Mouse (Mus musculus): ENCODE data around the gene Spata21. TPM values are rescaled to one million over a fixed set of nuclear protein-coding genes. Genes with fewer than 3 reads are reported as not detected.
"Not testable (repeated sequence)": the region's sequence is repeated elsewhere in the genome, so short reads cannot be mapped to it uniquely, and the experiment has no call there.

Spata21 gene
- polyA plus RNA-seq, 1 experiment from 2014 or later: 0.95 TPM

- H3K4me2 ChIP-seq (replicated peaks; ENCODE audit: low read depth, low read length): peak within 1 kb of the TSS; percentile 92
- 1% methylated on average over 61 of the region's 63 CpGs for WGBS
- no peaks in the 10 kb centered on the region for H3K9me3 ChIP-seq (ENCODE audit: control insufficient read depth, low read length)
- H3K4me1 ChIP-seq (ENCODE audit: control insufficient read depth, insufficient read depth, low read length): peaks cover 34% of the 10 kb centered on the region
- H3K27me3 ChIP-seq (ENCODE audit: control insufficient read depth, insufficient read depth, low read length): no peaks in the 10 kb centered on the region
- H3K9ac ChIP-seq (ENCODE audit: low read depth, low read length): peak within 1 kb of the TSS; percentile 90
- peak within 1 kb of the TSS; percentile 97 for H3K27ac ChIP-seq (ENCODE audit: low read depth, low read length)
- H3K36me3 ChIP-seq (ENCODE audit: control insufficient read depth, insufficient read depth, low read length): peaks cover 3% of the 10 kb centered on the region; the same call in 1 of the 2 replicates
- peak within 1 kb of the TSS; percentile 89 for H3K4me3 ChIP-seq (ENCODE audit: low read length)
- ATAC-seq (ENCODE audit: low FRiP score, low TSS enrichment): peak; percentile 94
These were observed 51.2 kb downstream of the Spata21 start, which contains the start of gene Szrd1 for GRCm38 (mm10) chr4:141139116-141139970. Gene Szrd1 (minus strand): TSS chr4:141139775.

GRCm38 (mm10) chr4:141140354-141140753, 52.2 kb downstream of the Spata21 start:
- H3K4me1 ChIP-seq (ENCODE audit: control insufficient read depth, insufficient read depth, low read length): peaks cover 24% of the 10 kb centered on the region
- H3K9ac ChIP-seq (ENCODE audit: low read depth, low read length); H3K27me3 ChIP-seq (ENCODE audit: control insufficient read depth, insufficient read depth, low read length); H3K9me3 ChIP-seq (ENCODE audit: control insufficient read depth, low read length); H3K36me3 ChIP-seq (ENCODE audit: control insufficient read depth, insufficient read depth, low read length); H3K4me3 ChIP-seq (ENCODE audit: low read length); ATAC-seq (ENCODE audit: low FRiP score, low TSS enrichment); H3K4me2 ChIP-seq (replicated peaks; ENCODE audit: low read depth, low read length); H3K27ac ChIP-seq (ENCODE audit: low read depth, low read length): not testable (repeated sequence)
- 93% methylated on average over 9 of the region's 9 CpGs for WGBS

GRCm38 (mm10) chr4:141140967-141141366, 52.8 kb downstream of the Spata21 start:
- Histone ChIP-seq H3K4me3 (ENCODE audit: low read length) (no peak overlapping the region), H3K4me1 (ENCODE audit: control insufficient read depth, insufficient read depth, low read length) (peaks cover 21% of the 10 kb centered on the region), H3K9me3 (ENCODE audit: control insufficient read depth, low read length) (no peaks in the 10 kb centered on the region), H3K9ac (ENCODE audit: low read depth, low read length) (no peak overlapping the region), H3K27me3 (ENCODE audit: control insufficient read depth, insufficient read depth, low read length) (no peaks in the 10 kb centered on the region), H3K36me3 (ENCODE audit: control insufficient read depth, insufficient read depth, low read length) (peaks cover 3% of the 10 kb centered on the region; the same call in 1 of the 2 replicates), H3K4me2 (replicated peaks; ENCODE audit: low read depth, low read length) (no peak overlapping the region), H3K27ac (ENCODE audit: low read depth, low read length) (no peak overlapping the region)
- ATAC-seq (ENCODE audit: low FRiP score, low TSS enrichment): no peak
- 92% methylated on average over 6 of the region's 6 CpGs for WGBS

- ATAC-seq (ENCODE audit: low FRiP score, low TSS enrichment): no peak
- WGBS: 20% methylated on average over 9 of the region's 9 CpGs
- no peaks in the 10 kb centered on the region for H3K27me3 ChIP-seq (ENCODE audit: control insufficient read depth, insufficient read depth, low read length)
- H3K27ac ChIP-seq (ENCODE audit: low read depth, low read length): no peak overlapping the region
- H3K9me3 ChIP-seq (ENCODE audit: control insufficient read depth, low read length): no peaks in the 10 kb centered on the region
- peak overlapping the region; percentile 13; the same call in 1 of the 2 replicates for H3K9ac ChIP-seq (ENCODE audit: low read depth, low read length)
- no peaks in the 10 kb centered on the region for H3K36me3 ChIP-seq (ENCODE audit: control insufficient read depth, insufficient read depth, low read length)
- H3K4me1 ChIP-seq (ENCODE audit: control insufficient read depth, insufficient read depth, low read length): peaks cover 17% of the 10 kb centered on the region
- H3K4me2 ChIP-seq (replicated peaks; ENCODE audit: low read depth, low read length): no peak overlapping the region; the same call in 1 of the 2 replicates
- no peak overlapping the region for H3K4me3 ChIP-seq (ENCODE audit: low read length)
These were observed 54.2 kb downstream of the Spata21 start for GRCm38 (mm10) chr4:141142285-141142811.

GRCm38 (mm10) chr4:141145124-141145523, 57.0 kb downstream of the Spata21 start:
- H3K36me3 ChIP-seq (ENCODE audit: control insufficient read depth, insufficient read depth, low read length); H3K4me3 ChIP-seq (ENCODE audit: low read length); H3K4me2 ChIP-seq (replicated peaks; ENCODE audit: low read depth, low read length); H3K9ac ChIP-seq (ENCODE audit: low read depth, low read length); H3K27ac ChIP-seq (ENCODE audit: low read depth, low read length); H3K9me3 ChIP-seq (ENCODE audit: control insufficient read depth, low read length); ATAC-seq (ENCODE audit: low FRiP score, low TSS enrichment); H3K27me3 ChIP-seq (ENCODE audit: control insufficient read depth, insufficient read depth, low read length): not testable (repeated sequence)
- WGBS: 93% methylated on average over 8 of the region's 16 CpGs
- H3K4me1 ChIP-seq (ENCODE audit: control insufficient read depth, insufficient read depth, low read length): peaks cover 19% of the 10 kb centered on the region; the same call in 1 of the 2 replicates

- H3K36me3 ChIP-seq (ENCODE audit: control insufficient read depth, insufficient read depth, low read length): no peaks in the 10 kb centered on the region
- peak overlapping the region; percentile 99; the same call in 1 of the 2 replicates for H3K4me3 ChIP-seq (ENCODE audit: low read length)
- H3K27ac ChIP-seq (ENCODE audit: low read depth, low read length): peak overlapping the region; percentile 92; the same call in 1 of the 2 replicates
- 95% methylated on average over 6 of the region's 6 CpGs for WGBS
- ATAC-seq (ENCODE audit: low FRiP score, low TSS enrichment): no peak
- peaks cover 19% of the 10 kb centered on the region; the same call in 1 of the 2 replicates for H3K4me1 ChIP-seq (ENCODE audit: control insufficient read depth, insufficient read depth, low read length)
- no peaks in the 10 kb centered on the region for H3K27me3 ChIP-seq (ENCODE audit: control insufficient read depth, insufficient read depth, low read length)
- no peaks in the 10 kb centered on the region for H3K9me3 ChIP-seq (ENCODE audit: control insufficient read depth, low read length)
- H3K9ac ChIP-seq (ENCODE audit: low read depth, low read length): no peak overlapping the region
- no peak overlapping the region; the same call in 1 of the 2 replicates for H3K4me2 ChIP-seq (replicated peaks; ENCODE audit: low read depth, low read length)
These were observed 58.4 kb downstream of the Spata21 start for GRCm38 (mm10) chr4:141146491-141147033.

- 7% methylated on average over 57 of the region's 58 CpGs for WGBS
These were observed 59.2 kb downstream of the Spata21 start, which contains the start of gene Fbxo42 for GRCm38 (mm10) chr4:141147112-141148008. Gene Fbxo42 (plus strand): TSS chr4:141147913.

More at GRCm38 (mm10) chr4:141147112-141148008, 59.2 kb downstream of the Spata21 start, which contains the start of gene Fbxo42:
- Histone ChIP-seq H3K9ac (ENCODE audit: low read depth, low read length) (peak within 1 kb of the TSS; percentile 97), H3K27me3 (ENCODE audit: control insufficient read depth, insufficient read depth, low read length) (no peaks in the 10 kb centered on the region), H3K4me1 (ENCODE audit: control insufficient read depth, insufficient read depth, low read length) (peaks cover 19% of the 10 kb centered on the region; the same call in 1 of the 2 replicates), H3K9me3 (ENCODE audit: control insufficient read depth, low read length) (no peaks in the 10 kb centered on the region), H3K27ac (ENCODE audit: low read depth, low read length) (peak within 1 kb of the TSS; percentile 92), H3K4me3 (ENCODE audit: low read length) (peak within 1 kb of the TSS; percentile 99), H3K4me2 (replicated peaks; ENCODE audit: low read depth, low read length) (peak within 1 kb of the TSS; percentile 85), H3K36me3 (ENCODE audit: control insufficient read depth, insufficient read depth, low read length) (no peaks in the 10 kb centered on the region)
- peak; percentile 88 for ATAC-seq (ENCODE audit: low FRiP score, low TSS enrichment)
